Mouse (Mus musculus) heart, embryonic 14.5 days (tissue): ENCODE results near the gene Mgme1. TPM values are rescaled to one million over a fixed set of nuclear protein-coding genes. Genes with fewer than 3 reads are reported as not detected.
A peak's percentile ranks its signal among the peaks of the same experiment; 100 is the strongest.

Experiments used
- ATAC-seq: fragments of 200-750 bp; cut with Nextera tagmentation; 2 replicates; pipeline ENCODE4 v1.8.0; 2017; ENCODE audit warnings: low read depth, moderate TSS enrichment; ENCODE audit not compliant: insufficient number of reproducible peaks, insufficient read depth, low FRiP score
- H3K27ac ChIP-seq, 2 experiments: fragments of 200-500 bp in 1 of 2; fragments of 300-500 bp in 1 of 2; sonication (generic) in 1 of 2; replicated peaks in 1 of 2; 2 replicates each; pipeline ENCODE4 v1.5.1; 2012 to 2014; ENCODE audit warnings: low read depth in 2 of 2, low read length in 2 of 2, control low read depth in 1 of 2, mild to moderate bottlenecking in 1 of 2, mixed read lengths in 1 of 2; ENCODE audit not compliant: control insufficient read depth in 1 of 2, insufficient read depth in 1 of 2
- H3K27me3 ChIP-seq: fragments of 300-500 bp; sonication (generic); 2 replicates; pipeline ENCODE4 v1.6.1; 2014; ENCODE audit warnings: mild to moderate bottlenecking, low read length, control low read depth; ENCODE audit not compliant: control insufficient read depth, insufficient read depth
- H3K36me3 ChIP-seq: fragments of 300-500 bp; sonication (generic); 2 replicates; pipeline ENCODE4 v1.6.1; 2014; ENCODE audit warnings: mild to moderate bottlenecking, control low read depth, low read length, mixed read lengths; ENCODE audit not compliant: control insufficient read depth, insufficient read depth
- H3K4me1 ChIP-seq, 2 experiments: fragments of 200-500 bp in 1 of 2; fragments of 300-500 bp in 1 of 2; sonication (generic) in 1 of 2; 2 replicates each; pipeline ENCODE4 v1.6.1; 2012 to 2014; ENCODE audit warnings: low read length in 2 of 2, control low read depth in 1 of 2, mixed read lengths in 1 of 2; ENCODE audit not compliant: control insufficient read depth in 2 of 2, insufficient read depth in 2 of 2
- H3K4me2 ChIP-seq: fragments of 300-500 bp; sonication (generic); 2 replicates; pipeline ENCODE4 v1.6.1; 2014; ENCODE audit warnings: mild to moderate bottlenecking, low read length
- H3K4me3 ChIP-seq, 2 experiments: fragments of 200-500 bp in 1 of 2; fragments of 300-500 bp in 1 of 2; sonication (generic) in 1 of 2; 2 replicates each; pipeline ENCODE4 v1.5.1; 2012 to 2014; ENCODE audit warnings: low read length in 2 of 2, mild to moderate bottlenecking in 2 of 2, control low read depth in 1 of 2, low read depth in 1 of 2, moderate library complexity in 1 of 2; ENCODE audit not compliant: control insufficient read depth in 1 of 2, insufficient read depth in 1 of 2
- H3K9ac ChIP-seq: fragments of 300-500 bp; sonication (generic); 2 replicates; pipeline ENCODE4 v1.6.1; 2014; ENCODE audit warnings: mild to moderate bottlenecking, low read length
- H3K9me3 ChIP-seq: fragments of 300-500 bp; sonication (generic); 2 replicates; pipeline ENCODE4 v1.6.1; 2016; ENCODE audit warnings: low read length, control low read depth; ENCODE audit not compliant: control insufficient read depth
- WGBS: fragments of 180-500 bp; shearing (Covaris S2); extraction: QIAGEN DNeasy Blood & Tissue Kit; methylation state at CpG from one replicate; pipeline ENCODE4 v1.1.7; 2014; 5-methylcytosine and 5-hydroxymethylcytosine counted together
- polyA plus RNA-seq: library from polyadenylated mRNA; unstranded; fragments of >200 nt; fragmentation: Nextera tagmentation; extraction: Ambion mirVana; gene quantifications from 2 replicates; pipeline ENCODE4 v1.2.1, GENCODE M21; 2014

Gene Mgme1
- polyA plus RNA-seq, 1 experiment from 2014 or later = 21.8 TPM

- Histone ChIP-seq H3K36me3 (peaks cover 38% of the 10 kb centered on the region), H3K27ac (no peak overlapping the region), H3K4me3 (no peak overlapping the region; a peak in 1 of 4 replicates), H3K9me3 (no peaks in the 10 kb centered on the region), H3K9ac (no peak overlapping the region), H3K4me1 (peaks cover 0 to 40% of the 10 kb centered on the region in 2 experiments; a peak in 2 of 4 replicates), H3K4me2 (peak overlapping the region; percentile 72; the same call in 1 of the 2 replicates), H3K27me3 (no peaks in the 10 kb centered on the region)
- WGBS = 55% methylated on average over 4 of the region's 4 CpGs
- no peak for ATAC-seq
Observed at GRCm38 (mm10) chr2:144265916-144266683, 4.4 kb upstream of the Mgme1 start.

- Histone ChIP-seq H3K4me3 (peak overlapping the region in 1 of 2 experiments; percentile 95; a peak in 2 of 4 replicates), H3K9me3 (no peaks in the 10 kb centered on the region), H3K36me3 (peaks cover 32% of the 10 kb centered on the region), H3K4me1 (peaks cover 0 to 43% of the 10 kb centered on the region in 2 experiments; a peak in 2 of 4 replicates), H3K27me3 (no peaks in the 10 kb centered on the region), H3K9ac (peak overlapping the region; percentile 99; the same call in 1 of the 2 replicates), H3K4me2 (peak overlapping the region; percentile 72), H3K27ac (no peak overlapping the region)
- WGBS = 57% methylated on average over 5 of the region's 5 CpGs
- ATAC-seq = no peak
Observed at GRCm38 (mm10) chr2:144267004-144267730, 3.3 kb upstream of the Mgme1 start.

GRCm38 (mm10) chr2:144267731-144268015 is 2.8 kb upstream of the Mgme1 start:
- 15% methylated on average over 1 of the region's 1 CpGs for WGBS
- peaks cover 33% of the 10 kb centered on the region for H3K36me3 ChIP-seq
- H3K4me2 ChIP-seq = peak overlapping the region; percentile 72
- no peaks in the 10 kb centered on the region for H3K27me3 ChIP-seq
- peaks cover 0 to 43% of the 10 kb centered on the region in 2 experiments; a peak in 2 of 4 replicates for H3K4me1 ChIP-seq
- no peak overlapping the region for H3K27ac ChIP-seq
- peak overlapping the region; percentile 99 for H3K9ac ChIP-seq
- peak overlapping the region in 1 of 2 experiments; percentile 95; a peak in 2 of 4 replicates for H3K4me3 ChIP-seq
- no peak for ATAC-seq
- H3K9me3 ChIP-seq = no peaks in the 10 kb centered on the region

GRCm38 (mm10) chr2:144268446-144269305 is 1.8 kb upstream of the Mgme1 start:
- peak overlapping the region in 1 of 2 experiments; percentile 94; a peak in 1 of 4 replicates for H3K27ac ChIP-seq
- WGBS = 8% methylated on average over 6 of the region's 6 CpGs
- H3K9me3 ChIP-seq = no peaks in the 10 kb centered on the region
- no peaks in the 10 kb centered on the region for H3K27me3 ChIP-seq
- H3K36me3 ChIP-seq = peaks cover 37% of the 10 kb centered on the region
- peak overlapping the region; percentile 72 for H3K4me2 ChIP-seq
- H3K4me3 ChIP-seq = peak overlapping the region; percentile 44 to 95; a peak in 3 of 4 replicates
- H3K4me1 ChIP-seq = peaks cover 0 to 41% of the 10 kb centered on the region in 2 experiments; a peak in 2 of 4 replicates
- ATAC-seq = no peak
- H3K9ac ChIP-seq = peak overlapping the region; percentile 99

- Histone ChIP-seq H3K4me3 (peak overlapping the region; percentile 44 to 95), H3K9me3 (no peaks in the 10 kb centered on the region), H3K9ac (peak overlapping the region; percentile 99), H3K4me2 (peak overlapping the region; percentile 72), H3K27me3 (no peaks in the 10 kb centered on the region), H3K27ac (peak overlapping the region in 1 of 2 experiments; percentile 94; a peak in 2 of 4 replicates), H3K36me3 (peaks cover 37% of the 10 kb centered on the region), H3K4me1 (peaks cover 0 to 37% of the 10 kb centered on the region in 2 experiments; a peak in 2 of 4 replicates)
- WGBS = under 1% methylated on average over 11 of the region's 11 CpGs
- ATAC-seq = no peak
Observed at GRCm38 (mm10) chr2:144269306-144269650, 1.2 kb upstream of the Mgme1 start.

GRCm38 (mm10) chr2:144269679-144270475 is 586 bp upstream of the Mgme1 start:
- peaks cover 0 to 37% of the 10 kb centered on the region in 2 experiments; a peak in 2 of 4 replicates for H3K4me1 ChIP-seq
- ATAC-seq = no peak

More at GRCm38 (mm10) chr2:144269679-144270475, 586 bp upstream of the Mgme1 start:
- Histone ChIP-seq H3K9me3 (no peaks in the 10 kb centered on the region), H3K27ac (peak overlapping the region; percentile 94 to 95), H3K9ac (peak overlapping the region; percentile 99), H3K4me2 (peak overlapping the region; percentile 72), H3K27me3 (no peaks in the 10 kb centered on the region), H3K4me3 (peak overlapping the region; percentile 95), H3K36me3 (peaks cover 31% of the 10 kb centered on the region)
- WGBS = under 1% methylated on average over 26 of the region's 33 CpGs
